In the genomic region with DNA sequence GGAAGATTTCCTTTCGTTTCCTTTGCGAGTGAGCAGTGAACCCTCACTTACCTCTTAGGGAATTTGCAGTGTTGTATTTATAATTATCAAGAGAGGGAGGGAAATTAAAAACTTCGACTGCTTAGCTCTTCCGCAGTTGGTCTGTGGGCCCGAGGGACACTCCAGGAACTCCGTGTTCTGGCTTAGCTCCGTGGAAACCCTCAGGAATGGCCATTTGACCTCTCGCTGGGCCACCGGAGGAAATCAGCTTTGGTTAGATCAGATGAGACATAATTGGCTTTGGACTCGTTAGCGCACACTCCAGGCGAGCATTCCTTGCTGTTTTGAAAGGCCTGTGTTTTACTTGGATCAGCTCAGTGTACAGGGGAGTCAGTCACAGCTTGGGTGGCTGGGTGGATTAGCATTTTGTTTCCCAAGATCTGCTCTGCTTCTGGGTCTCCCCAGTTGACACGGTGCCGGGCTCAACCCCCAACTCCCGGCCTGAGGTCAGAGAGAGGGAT, we compare ENCODE assay signal across 8 mouse cellular contexts.
DNase-seq lines count a peak whose midpoint lies in the region; ATAC-seq lines count a peak whose summit lies in the region.

No protein-coding gene starts in this region.

- H3K36me3 ChIP-seq in forebrain, embryonic 15.5 days = no peaks in the 10 kb centered on the region
- no peaks in the 10 kb centered on the region for H3K36me3 ChIP-seq in midbrain, embryonic 14.5 days (ENCODE audit: control insufficient read depth, insufficient read depth, low read length)

- peaks cover 6% of the 10 kb centered on the region; the same call in 1 of the 2 replicates for H3K4me1 ChIP-seq in forebrain, embryonic 15.5 days
- H3K4me1 ChIP-seq in midbrain, embryonic 14.5 days (ENCODE audit: control insufficient read depth, insufficient read depth, low read length) = no peaks in the 10 kb centered on the region

- H3K9me3 ChIP-seq in forebrain, embryonic 15.5 days = no peaks in the 10 kb centered on the region
- no peaks in the 10 kb centered on the region for H3K9me3 ChIP-seq in midbrain, embryonic 14.5 days (ENCODE audit: control insufficient read depth, low read length)

- 0 out of 2 replicates have a peak overlapping the region, but pooled peaks have one; percentile 23 for H3K9ac ChIP-seq in forebrain, embryonic 15.5 days (replicated peaks)
- H3K9ac ChIP-seq in midbrain, embryonic 14.5 days (replicated peaks; ENCODE audit: low read length) = peak overlapping the region; percentile 37; the same call in 1 of the 2 replicates

- H3K4me3 ChIP-seq in forebrain, embryonic 15.5 days = peak overlapping the region; percentile 32
- H3K4me3 ChIP-seq in midbrain, embryonic 14.5 days (replicated peaks; ENCODE audit: low read depth, low read length) = peak overlapping the region; percentile 24

- peak; percentile 57 for ATAC-seq in forebrain, embryonic 15.5 days (replicated peaks)
- ATAC-seq in midbrain, embryonic 14.5 days (ENCODE audit: low FRiP score, low TSS enrichment) = 0 out of 2 replicates have a peak, but pooled peaks have one; percentile 38

- no peaks in the 10 kb centered on the region for H3K27me3 ChIP-seq in forebrain, embryonic 15.5 days
- peaks cover 8% of the 10 kb centered on the region; the same call in 1 of the 2 replicates for H3K27me3 ChIP-seq in midbrain, embryonic 14.5 days (ENCODE audit: control insufficient read depth, insufficient read depth, low read length)

- peak overlapping the region; percentile 51 for H3K4me2 ChIP-seq in forebrain, embryonic 15.5 days (replicated peaks)
- peak overlapping the region; percentile 55 for H3K4me2 ChIP-seq in midbrain, embryonic 14.5 days (ENCODE audit: low read length)

- WGBS in forebrain, embryonic 15.5 days = 5% methylated on average over 15 of the region's 15 CpGs
- 13% methylated on average over 15 of the region's 15 CpGs for WGBS in midbrain, embryonic 14.5 days

- H3K27ac ChIP-seq in forebrain, embryonic 15.5 days (replicated peaks) = no peak overlapping the region
- H3K27ac ChIP-seq in midbrain, embryonic 14.5 days (replicated peaks; ENCODE audit: low read depth, low read length) = no peak overlapping the region

- intact Hi-C loops in left cerebral cortex, postnatal 36 days (cut with DNase I) = loop anchor here (2.0 to 10.0 kb wide), 3 partner anchors 132 to 582 kb away; no protein-coding TSS in a partner anchor

- DNase-seq in 3T3-L1 (ENCODE audit: low read depth, low spot score) = peak; percentile 53
- peak; percentile 73 for DNase-seq in Muller cell, postnatal 12 days (ENCODE audit: inconsistent ontology term)
- DNase-seq in heart, postnatal 4 days = peak; percentile 23
- DNase-seq in left cerebral cortex, postnatal 36 days (ENCODE audit: low spot score in 2 of 2) = peak; percentile 11 to 13
- DNase-seq in midbrain, embryonic 14.5 days = peak; percentile 35
- no peak for DNase-seq in thymus, postnatal 0 days (ENCODE audit: low spot score)
- no peak for DNase-seq in ovary, postnatal 14 days (ENCODE audit: low spot score)

Comparison
In these comparisons a context has a peak if more than half of its experiments do, and no peak if none do; other contexts are left out.
1. DNase-seq: peak in 3T3-L1 (single experiment), Muller cell, postnatal 12 days (single experiment), heart, postnatal 4 days (single experiment), left cerebral cortex, postnatal 36 days (2 of 2) and midbrain, embryonic 14.5 days (single experiment); none in thymus, postnatal 0 days (single experiment) and ovary, postnatal 14 days (single experiment).